Mouse (Mus musculus) left cerebral cortex, adult 9 months (tissue): ENCODE data around the gene Hscb.

Source experiments
- DNase-seq, 2 experiments: peaks; one replicate each; pipeline ENCODE4 v3.0.0; 2022; ENCODE audit warnings: low spot score in 2 of 2

The Hscb gene

GRCm38 (mm10) chr5:110781529-110782238, 57.9 kb downstream of the Hscb start:
- DNase-seq, result no peak

GRCm38 (mm10) chr5:110780761-110781528, 58.6 kb downstream of the Hscb start:
- no peak for DNase-seq

- DNase-seq, result peak; percentile 76 to 94
These were observed 59.4 kb downstream of the Hscb start, which contains the start of gene Pus1 for GRCm38 (mm10) chr5:110779998-110780760. Gene Pus1, minus strand, starts transcription at chr5:110780659.

- DNase-seq, result no peak
These were observed 60.1 kb downstream of the Hscb start for GRCm38 (mm10) chr5:110779276-110779997.
